Mouse (Mus musculus) lung, embryonic 14.5 days (tissue): ENCODE data around the gene Ppp1r37. TPM values are rescaled to one million over a fixed set of nuclear protein-coding genes. Genes with fewer than 3 reads are reported as not detected.
A peak's percentile ranks its signal among the peaks of the same experiment; 100 is the strongest.

Experiments
- ATAC-seq: fragments of 200-750 bp; cut with Nextera tagmentation; 2 replicates; pipeline ENCODE4 v1.8.0; 2017; ENCODE audit warnings: mild to moderate bottlenecking, moderate TSS enrichment, moderate library complexity; ENCODE audit not compliant: insufficient read depth
- DNase-seq: peaks from one replicate; pipeline ENCODE4 v3.0.0-alpha.2; 2015
- H3K27ac ChIP-seq: fragments of 300-500 bp; sonication (generic); 2 replicates; pipeline ENCODE4 v1.5.1; 2014; ENCODE audit warnings: low read depth, mild to moderate bottlenecking, moderate library complexity
- H3K27me3 ChIP-seq: fragments of 300-500 bp; sonication (generic); 2 replicates; pipeline ENCODE4 v1.6.1; 2014; ENCODE audit warnings: low read length, control low read depth; ENCODE audit not compliant: insufficient read depth
- H3K36me3 ChIP-seq: fragments of 300-500 bp; sonication (generic); 2 replicates; pipeline ENCODE4 v1.6.1; 2014; ENCODE audit warnings: control low read depth; ENCODE audit not compliant: insufficient read depth
- H3K4me1 ChIP-seq: fragments of 300-500 bp; sonication (generic); 2 replicates; pipeline ENCODE4 v1.6.1; 2014; ENCODE audit warnings: antibody characterized with exemption, control low read depth; ENCODE audit not compliant: insufficient read depth
- H3K4me2 ChIP-seq: fragments of 300-500 bp; sonication (generic); 2 replicates; pipeline ENCODE4 v1.6.1; 2014; ENCODE audit warnings: mild to moderate bottlenecking
- H3K4me3 ChIP-seq: fragments of 300-500 bp; sonication (generic); 2 replicates; pipeline ENCODE4 v1.5.1; 2014; ENCODE audit warnings: low read depth, low read length
- H3K9ac ChIP-seq: fragments of 300-500 bp; sonication (generic); 2 replicates; pipeline ENCODE4 v1.6.1; 2014
- H3K9me3 ChIP-seq: fragments of 300-500 bp; sonication (generic); 2 replicates; pipeline ENCODE4 v1.6.1; 2016; ENCODE audit warnings: low read depth, low read length, control low read depth
- CTCF ChIP-seq: IDR thresholded peaks from 2 replicates; pipeline ENCODE4 v1.5.1; 2016; ENCODE audit warnings: antibody characterized with exemption, low read depth
- WGBS: fragments of 180-500 bp; shearing (Covaris S2); extraction: QIAGEN DNeasy Blood & Tissue Kit; methylation state at CpG from one replicate; pipeline ENCODE4 v1.1.7; 2014; 5-methylcytosine and 5-hydroxymethylcytosine counted together
- polyA plus RNA-seq: library from polyadenylated mRNA; unstranded; fragments of >200 nt; fragmentation: Nextera tagmentation; extraction: Ambion mirVana; gene quantifications from 2 replicates; pipeline ENCODE4 v1.2.1, GENCODE M21; 2014

Gene Ppp1r37
- polyA plus RNA-seq, 1 experiment from 2014 or later: 6.2 TPM

- Histone ChIP-seq H3K4me3 (no peak overlapping the region), H3K27me3 (no peaks in the 10 kb centered on the region), H3K9ac (no peak overlapping the region), H3K9me3 (no peaks in the 10 kb centered on the region), H3K36me3 (0 out of 2 replicates have a peak, but pooled peaks cover 3% of the 10 kb centered on the region), H3K27ac (no peak overlapping the region), H3K4me1 (peaks cover 10% of the 10 kb centered on the region), H3K4me2 (no peak overlapping the region)
- WGBS: 72% methylated on average over 8 of the region's 8 CpGs
- no peak for TF ChIP-seq CTCF
- DNase-seq: no peak
- 0 out of 2 replicates have a peak, but pooled peaks have one; percentile 12 for ATAC-seq
Observed at GRCm38 (mm10) chr7:19542155-19542691, 20.7 kb downstream of the Ppp1r37 start.

GRCm38 (mm10) chr7:19541681-19542154 lies 21.2 kb downstream of the Ppp1r37 start:
- 75% methylated on average over 7 of the region's 7 CpGs for WGBS
- H3K9me3 ChIP-seq: no peaks in the 10 kb centered on the region
- H3K4me1 ChIP-seq: peaks cover 6% of the 10 kb centered on the region
- 0 out of 2 replicates have a peak overlapping the region, but pooled peaks have one; percentile 42 for H3K27ac ChIP-seq
- H3K9ac ChIP-seq: no peak overlapping the region
- no peak overlapping the region for H3K4me3 ChIP-seq
- no peak overlapping the region for H3K4me2 ChIP-seq
- no peak for ATAC-seq
- no peak for TF ChIP-seq CTCF
- DNase-seq: no peak
- H3K27me3 ChIP-seq: no peaks in the 10 kb centered on the region
- H3K36me3 ChIP-seq: 0 out of 2 replicates have a peak, but pooled peaks cover under 1% of the 10 kb centered on the region

GRCm38 (mm10) chr7:19540771-19541566 lies 21.9 kb downstream of the Ppp1r37 start:
- no peaks in the 10 kb centered on the region for H3K9me3 ChIP-seq
- WGBS: 67% methylated on average over 2 of the region's 2 CpGs
- H3K4me1 ChIP-seq: no peaks in the 10 kb centered on the region
- no peaks in the 10 kb centered on the region for H3K27me3 ChIP-seq
- no peaks in the 10 kb centered on the region for H3K36me3 ChIP-seq
- TF ChIP-seq CTCF: no peak
- no peak overlapping the region for H3K27ac ChIP-seq
- ATAC-seq (no peak), DNase-seq (no peak)
- no peak overlapping the region for H3K4me3 ChIP-seq
- no peak overlapping the region for H3K9ac ChIP-seq
- no peak overlapping the region for H3K4me2 ChIP-seq

GRCm38 (mm10) chr7:19534676-19535075 lies 28.2 kb downstream of the Ppp1r37 start:
- H3K4me2 ChIP-seq: no peak overlapping the region
- H3K27ac ChIP-seq: no peak overlapping the region
- 93% methylated on average over 10 of the region's 10 CpGs for WGBS
- no peaks in the 10 kb centered on the region for H3K9me3 ChIP-seq
- H3K36me3 ChIP-seq: peaks cover 58% of the 10 kb centered on the region
- H3K4me1 ChIP-seq: no peaks in the 10 kb centered on the region
- H3K9ac ChIP-seq: no peak overlapping the region
- no peak for TF ChIP-seq CTCF
- ATAC-seq (no peak), DNase-seq (no peak)
- H3K27me3 ChIP-seq: no peaks in the 10 kb centered on the region
- H3K4me3 ChIP-seq: no peak overlapping the region

- Histone ChIP-seq H3K27ac (no peak overlapping the region), H3K36me3 (peaks cover 73% of the 10 kb centered on the region), H3K4me2 (no peak overlapping the region), H3K4me3 (no peak overlapping the region), H3K9me3 (no peaks in the 10 kb centered on the region), H3K27me3 (no peaks in the 10 kb centered on the region), H3K9ac (no peak overlapping the region), H3K4me1 (no peaks in the 10 kb centered on the region)
- DNase-seq (no peak), ATAC-seq (no peak)
- WGBS: 67% methylated on average over 14 of the region's 14 CpGs
- no peak for TF ChIP-seq CTCF
Observed at GRCm38 (mm10) chr7:19532240-19532639, 30.6 kb downstream of the Ppp1r37 start.

- Histone ChIP-seq H3K27me3 (no peaks in the 10 kb centered on the region), H3K9me3 (no peaks in the 10 kb centered on the region), H3K4me1 (no peaks in the 10 kb centered on the region), H3K4me2 (no peak overlapping the region), H3K4me3 (no peak overlapping the region), H3K27ac (no peak overlapping the region), H3K36me3 (peaks cover 73% of the 10 kb centered on the region), H3K9ac (no peak overlapping the region)
- ATAC-seq (no peak), DNase-seq (no peak)
- TF ChIP-seq CTCF: 0 out of 2 replicates have a peak, but pooled peaks have one; percentile 25
- WGBS: 70% methylated on average over 10 of the region's 10 CpGs
Observed at GRCm38 (mm10) chr7:19531077-19531476, 31.8 kb downstream of the Ppp1r37 start.

GRCm38 (mm10) chr7:19525105-19525481 lies 37.8 kb downstream of the Ppp1r37 start:
- H3K4me3 ChIP-seq: no peak overlapping the region
- no peaks in the 10 kb centered on the region for H3K9me3 ChIP-seq
- peaks cover 19% of the 10 kb centered on the region for H3K36me3 ChIP-seq
- no peak overlapping the region for H3K9ac ChIP-seq
- H3K4me1 ChIP-seq: peaks cover 9% of the 10 kb centered on the region; the same call in 1 of the 2 replicates
- DNase-seq: no peak
- no peak overlapping the region for H3K4me2 ChIP-seq
- H3K27ac ChIP-seq: no peak overlapping the region
- peak; percentile 33; the same call in 1 of the 2 replicates for TF ChIP-seq CTCF
- H3K27me3 ChIP-seq: peaks cover 53% of the 10 kb centered on the region
- WGBS: 66% methylated on average over 2 of the region's 2 CpGs
- no peak for ATAC-seq
